Mouse (Mus musculus): ENCODE measurements at regions not wholly inside any gene's neighbourhood (a gene's known extent, or its start where the extent isn't known, plus 50 kb on each side); places are given as distances from the start of the nearest gene placed in this dataset.

DNA sequence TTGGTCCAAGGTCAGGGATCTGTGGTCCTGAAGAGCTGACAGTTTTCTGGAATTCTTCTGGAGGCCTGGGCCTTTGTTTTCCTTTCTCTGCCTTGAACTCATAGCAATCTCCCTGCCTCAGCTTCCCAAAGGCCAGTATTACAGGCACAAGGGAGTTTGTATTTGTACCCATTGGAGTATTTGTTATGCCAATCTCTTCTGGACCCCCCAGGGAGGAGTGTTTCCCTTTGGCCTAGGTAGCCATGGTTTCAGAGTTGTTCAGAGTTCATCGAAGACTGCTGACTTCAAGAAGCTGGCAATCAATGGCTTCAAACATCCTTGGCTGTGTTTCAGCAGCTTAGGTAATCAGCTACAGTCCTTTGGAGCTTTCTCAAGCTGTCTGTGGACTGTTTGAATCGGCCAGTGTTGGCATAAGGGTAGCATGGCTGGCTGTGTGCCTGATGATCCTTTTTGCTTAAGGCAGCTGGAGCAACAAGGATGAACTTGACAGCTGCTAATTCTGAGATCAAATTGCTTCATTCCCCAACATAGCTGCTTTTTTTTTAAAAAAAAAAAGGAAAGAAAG is 161.2 kb upstream of the Pja1 start:
- Histone ChIP-seq H3K4me2 (no peak overlapping the region), H3K36me3 (replicated peaks) (no peaks in the 10 kb centered on the region), H3K4me3 (replicated peaks) (no peak overlapping the region), H3K9ac (no peak overlapping the region), H3K27ac (replicated peaks) (no peak overlapping the region), H3K9me3 (replicated peaks) (no peaks in the 10 kb centered on the region), H3K27me3 (peaks cover 11% of the 10 kb centered on the region; the same call in 1 of the 2 replicates), H3K4me1 (replicated peaks) (no peaks in the 10 kb centered on the region)
- WGBS (ENCODE audit: insufficient replicate concordance) = 47% methylated on average over 2 of the region's 2 CpGs
- no peak for ATAC-seq (ENCODE audit: insufficient read depth)

GRCm38 (mm10) chrX:99624515-99625179 is 153.6 kb upstream of the Pja1 start:
- H3K9me3 ChIP-seq (replicated peaks) = no peaks in the 10 kb centered on the region
- no peak overlapping the region for H3K4me3 ChIP-seq (replicated peaks)
- H3K4me2 ChIP-seq = no peak overlapping the region
- H3K27me3 ChIP-seq = peaks cover 4% of the 10 kb centered on the region; the same call in 1 of the 2 replicates
- WGBS (ENCODE audit: insufficient replicate concordance) = 65% methylated on average over 5 of the region's 5 CpGs
- no peak overlapping the region for H3K9ac ChIP-seq
- H3K36me3 ChIP-seq (replicated peaks) = no peaks in the 10 kb centered on the region
- no peaks in the 10 kb centered on the region for H3K4me1 ChIP-seq (replicated peaks)
- no peak for ATAC-seq (ENCODE audit: insufficient read depth)
- no peak overlapping the region for H3K27ac ChIP-seq (replicated peaks)

DNA sequence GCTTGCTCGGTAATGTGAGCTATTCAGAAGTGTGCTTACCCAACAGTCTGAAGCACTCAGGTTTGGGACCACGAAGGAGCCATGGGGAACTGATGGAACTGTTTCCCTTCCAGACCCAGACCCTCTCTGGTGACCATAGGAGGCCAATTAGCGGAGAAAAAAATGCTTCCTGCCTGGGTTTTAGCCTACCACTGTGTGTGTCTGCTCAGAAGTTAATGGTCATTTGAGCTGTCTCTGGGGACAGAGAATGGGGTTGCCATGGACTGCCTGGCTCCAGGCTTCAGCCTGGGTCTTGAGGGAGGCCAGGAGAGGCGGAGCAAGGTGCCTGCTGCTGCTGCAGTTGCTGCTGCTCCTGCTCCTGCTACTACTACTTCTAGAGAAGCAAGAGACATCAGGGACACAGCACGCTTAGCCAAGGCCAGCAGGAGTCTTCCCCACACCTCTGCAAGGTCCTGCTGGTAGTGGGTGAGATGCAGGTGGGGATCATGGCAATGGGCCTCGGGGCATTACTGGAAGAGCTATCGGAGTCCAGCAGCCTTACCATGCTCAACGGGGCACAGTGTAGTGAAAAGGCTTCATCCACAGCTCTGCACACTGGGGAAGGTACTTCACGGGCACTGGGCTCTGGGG is 141.2 kb upstream of the Pja1 start:
- Histone ChIP-seq H3K27me3 (peaks cover 22% of the 10 kb centered on the region; the same call in 1 of the 2 replicates), H3K4me2 (no peak overlapping the region), H3K36me3 (replicated peaks) (no peaks in the 10 kb centered on the region), H3K4me1 (replicated peaks) (no peaks in the 10 kb centered on the region), H3K9ac (no peak overlapping the region), H3K9me3 (replicated peaks) (no peaks in the 10 kb centered on the region), H3K27ac (replicated peaks) (no peak overlapping the region), H3K4me3 (replicated peaks) (no peak overlapping the region)
- ATAC-seq (ENCODE audit: insufficient read depth) = no peak
- WGBS (ENCODE audit: insufficient replicate concordance) = 50% methylated on average over 9 of the region's 9 CpGs

DNA sequence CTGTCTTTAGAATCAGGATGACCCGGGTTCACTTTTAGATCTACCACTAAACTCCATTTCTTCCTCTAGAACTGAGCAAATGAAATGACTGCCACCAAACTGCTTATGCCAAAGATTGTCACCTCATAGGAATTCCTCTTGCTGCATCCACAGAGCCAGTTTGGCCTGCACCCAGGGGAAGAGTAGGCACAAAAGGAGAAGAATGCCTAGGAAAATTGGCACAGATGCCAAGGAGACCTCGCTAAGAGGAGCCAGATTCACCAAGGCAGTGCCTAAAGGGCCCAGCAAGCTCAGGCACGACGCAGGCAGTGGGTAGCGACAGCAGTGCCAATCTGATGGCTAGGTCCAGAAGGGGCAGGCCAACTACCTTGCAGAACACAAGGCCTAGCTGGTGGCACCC is 139.0 kb upstream of the Pja1 start:
- ATAC-seq (ENCODE audit: insufficient read depth) = no peak

DNA sequence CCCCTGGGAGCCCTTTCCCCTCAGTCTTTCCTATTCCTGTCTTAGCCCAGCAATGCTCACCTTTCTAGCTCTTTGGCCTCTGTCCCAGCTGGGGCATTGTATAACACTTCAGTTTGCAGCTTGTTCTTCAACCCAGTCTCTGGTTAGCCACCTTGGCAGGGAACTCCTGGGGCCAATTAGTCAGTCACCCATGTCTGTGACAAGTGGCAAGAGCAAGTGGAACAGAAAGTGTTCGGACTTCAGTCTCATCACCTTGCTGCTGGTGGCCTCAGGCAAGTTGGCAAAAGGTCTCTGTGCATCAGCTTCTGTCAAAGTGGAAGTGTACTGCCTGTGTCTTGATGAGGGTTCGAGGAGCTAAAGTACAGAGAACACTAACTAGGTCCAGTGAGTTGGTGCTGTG is 138.5 kb upstream of the Pja1 start:
- H3K4me2 ChIP-seq = no peak overlapping the region
- H3K27me3 ChIP-seq = peaks cover 34% of the 10 kb centered on the region; the same call in 1 of the 2 replicates
- no peak overlapping the region for H3K27ac ChIP-seq (replicated peaks)
- H3K4me1 ChIP-seq (replicated peaks) = no peaks in the 10 kb centered on the region
- H3K9ac ChIP-seq = no peak overlapping the region
- H3K36me3 ChIP-seq (replicated peaks) = no peaks in the 10 kb centered on the region
- no peaks in the 10 kb centered on the region for H3K9me3 ChIP-seq (replicated peaks)
- no peak overlapping the region for H3K4me3 ChIP-seq (replicated peaks)
- ATAC-seq (ENCODE audit: insufficient read depth) = no peak
- 32% methylated on average over 2 of the region's 2 CpGs for WGBS (ENCODE audit: insufficient replicate concordance)

More for the DNA sequence above, 139.0 kb upstream of the Pja1 start:
- H3K36me3 ChIP-seq (replicated peaks) = no peaks in the 10 kb centered on the region
- peaks cover 29% of the 10 kb centered on the region; the same call in 1 of the 2 replicates for H3K27me3 ChIP-seq
- H3K9ac ChIP-seq = no peak overlapping the region
- H3K9me3 ChIP-seq (replicated peaks) = no peaks in the 10 kb centered on the region
- no peaks in the 10 kb centered on the region for H3K4me1 ChIP-seq (replicated peaks)
- WGBS (ENCODE audit: insufficient replicate concordance) = 48% methylated on average over 5 of the region's 5 CpGs
- H3K4me2 ChIP-seq = no peak overlapping the region
- H3K4me3 ChIP-seq (replicated peaks) = no peak overlapping the region
- H3K27ac ChIP-seq (replicated peaks) = no peak overlapping the region

DNA sequence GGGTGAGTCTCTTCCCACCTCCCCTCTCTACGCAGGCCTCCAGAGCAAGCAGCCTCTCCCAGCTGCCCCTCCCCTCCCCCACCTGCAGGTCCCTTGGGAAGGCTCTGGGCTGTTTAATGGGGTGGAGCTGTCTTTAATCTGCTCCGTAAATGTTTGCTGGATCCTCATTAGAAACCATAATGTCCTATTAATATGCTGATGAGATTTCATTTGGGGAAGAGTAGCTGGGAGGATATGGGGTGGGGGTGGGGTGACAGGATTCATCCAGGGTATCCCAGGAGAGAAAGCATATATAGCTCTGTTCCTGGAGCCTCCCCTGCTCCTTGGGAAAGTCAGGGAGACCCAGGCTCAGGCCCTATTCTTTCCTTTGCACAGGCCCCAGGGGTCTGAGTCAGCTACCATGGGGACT is 137.2 kb upstream of the Pja1 start:
- 63% methylated on average over 2 of the region's 2 CpGs for WGBS (ENCODE audit: insufficient replicate concordance)
- no peaks in the 10 kb centered on the region for H3K4me1 ChIP-seq (replicated peaks)
- no peak overlapping the region for H3K9ac ChIP-seq
- no peak overlapping the region for H3K27ac ChIP-seq (replicated peaks)
- no peaks in the 10 kb centered on the region for H3K9me3 ChIP-seq (replicated peaks)
- no peak overlapping the region for H3K4me2 ChIP-seq
- ATAC-seq (ENCODE audit: insufficient read depth) = no peak
- peaks cover 34% of the 10 kb centered on the region; the same call in 1 of the 2 replicates for H3K27me3 ChIP-seq
- H3K36me3 ChIP-seq (replicated peaks) = no peaks in the 10 kb centered on the region
- no peak overlapping the region for H3K4me3 ChIP-seq (replicated peaks)

DNA sequence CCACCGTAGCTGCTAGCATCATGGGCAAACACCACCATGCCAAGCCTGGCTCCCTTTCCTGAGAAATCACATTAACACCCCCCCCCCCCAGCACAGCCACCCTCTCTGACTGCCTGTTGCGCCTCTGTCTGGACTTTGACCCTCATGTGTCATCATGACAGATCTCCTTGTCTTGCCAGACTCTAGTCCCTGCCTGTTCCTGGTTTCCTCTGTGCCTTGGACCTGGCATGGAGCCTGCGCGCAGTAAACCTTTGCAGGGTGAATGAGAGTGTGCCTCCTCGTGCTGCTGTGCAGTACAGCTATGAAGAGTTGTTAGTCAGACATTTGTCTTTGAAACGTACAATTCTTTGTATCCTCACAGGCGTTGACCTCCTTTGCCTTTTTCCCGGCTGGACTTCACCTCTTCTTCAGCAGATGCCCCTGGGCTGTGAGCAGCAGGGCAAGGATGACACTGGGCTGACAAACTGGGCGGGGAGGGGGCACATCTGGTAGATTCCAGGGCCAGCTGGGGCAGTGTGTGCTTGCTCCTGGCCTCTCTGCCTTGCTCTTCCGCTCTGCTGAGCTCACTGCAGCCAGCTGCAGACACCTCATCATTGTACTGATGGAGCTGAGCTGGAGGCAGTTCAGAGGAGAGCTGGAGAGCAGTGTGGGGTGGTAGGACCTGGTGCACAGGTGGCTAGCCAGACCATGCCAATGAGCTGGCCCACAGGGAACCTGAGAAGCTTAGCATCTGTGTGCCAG is 134.2 kb upstream of the Pja1 start:
- no peak for ATAC-seq (ENCODE audit: insufficient read depth)
- no peak overlapping the region for H3K27ac ChIP-seq (replicated peaks)
- H3K4me1 ChIP-seq (replicated peaks) = no peaks in the 10 kb centered on the region
- H3K27me3 ChIP-seq = peaks cover 31% of the 10 kb centered on the region; the same call in 1 of the 2 replicates
- WGBS (ENCODE audit: insufficient replicate concordance) = 47% methylated on average over 10 of the region's 10 CpGs
- H3K4me2 ChIP-seq = no peak overlapping the region
- H3K9ac ChIP-seq = no peak overlapping the region
- no peaks in the 10 kb centered on the region for H3K36me3 ChIP-seq (replicated peaks)
- no peak overlapping the region for H3K4me3 ChIP-seq (replicated peaks)
- H3K9me3 ChIP-seq (replicated peaks) = no peaks in the 10 kb centered on the region

DNA sequence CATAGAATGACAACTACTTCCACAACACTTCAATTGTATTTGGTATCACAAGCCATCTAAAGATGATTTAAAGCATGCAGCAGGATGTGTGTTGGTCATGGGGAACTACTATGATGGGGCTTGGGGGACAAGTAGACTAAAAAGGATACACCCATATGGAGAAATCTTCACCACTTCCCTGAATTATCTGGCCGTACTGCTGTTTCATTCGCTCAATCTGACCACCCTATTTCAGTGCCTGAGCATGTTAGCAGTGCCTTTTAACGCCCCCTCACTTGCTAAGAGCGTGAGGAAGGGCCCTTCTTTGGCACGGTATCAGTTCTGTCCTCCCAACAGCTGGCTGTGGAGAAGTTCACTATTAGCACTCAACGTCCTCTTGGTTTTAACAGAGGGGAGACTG is 132.6 kb upstream of the Pja1 start:
- no peak for ATAC-seq (ENCODE audit: insufficient read depth)
- Histone ChIP-seq H3K9me3 (replicated peaks) (no peaks in the 10 kb centered on the region), H3K9ac (no peak overlapping the region), H3K27me3 (peaks cover 27% of the 10 kb centered on the region), H3K4me3 (replicated peaks) (no peak overlapping the region), H3K4me2 (no peak overlapping the region), H3K36me3 (replicated peaks) (no peaks in the 10 kb centered on the region), H3K4me1 (replicated peaks) (no peaks in the 10 kb centered on the region), H3K27ac (replicated peaks) (no peak overlapping the region)
- 36% methylated on average over 6 of the region's 6 CpGs for WGBS (ENCODE audit: insufficient replicate concordance)

DNA sequence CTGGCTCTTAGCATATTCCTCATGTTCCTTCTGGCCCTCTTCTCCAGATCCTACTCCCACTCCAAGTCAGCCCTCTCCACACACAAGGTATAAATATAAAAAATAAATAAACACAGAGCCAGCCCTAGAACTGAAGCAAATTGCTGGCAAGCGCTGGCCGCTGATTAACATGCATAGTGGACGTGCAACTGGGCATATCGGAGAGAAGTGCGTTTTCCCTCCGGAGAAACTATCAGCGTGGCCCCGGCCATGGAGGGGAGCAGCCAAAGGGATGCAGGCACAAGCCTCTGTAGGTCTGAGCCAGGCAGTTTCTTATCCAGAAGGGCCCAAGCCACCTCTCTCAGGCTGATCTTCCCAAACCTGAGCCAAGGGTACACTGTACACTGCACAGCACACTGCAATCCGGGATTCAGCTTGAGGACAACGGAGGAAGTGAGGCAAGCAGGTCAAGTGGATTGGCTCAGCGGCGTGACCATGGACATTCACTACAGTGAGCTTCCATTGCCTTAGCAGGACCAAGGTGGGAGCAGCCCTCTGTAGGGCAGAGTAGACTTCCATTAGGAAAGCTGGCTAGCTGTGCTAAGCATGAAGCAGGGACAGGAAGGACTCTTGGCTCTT is 131.3 kb upstream of the Pja1 start:
- Histone ChIP-seq H3K36me3 (replicated peaks) (no peaks in the 10 kb centered on the region), H3K4me2 (no peak overlapping the region), H3K27ac (replicated peaks) (no peak overlapping the region), H3K9ac (no peak overlapping the region), H3K27me3 (peaks cover 20% of the 10 kb centered on the region), H3K9me3 (replicated peaks) (no peaks in the 10 kb centered on the region), H3K4me3 (replicated peaks) (no peak overlapping the region), H3K4me1 (replicated peaks) (no peaks in the 10 kb centered on the region)
- no peak for ATAC-seq (ENCODE audit: insufficient read depth)
- WGBS (ENCODE audit: insufficient replicate concordance) = 80% methylated on average over 12 of the region's 12 CpGs

- Histone ChIP-seq H3K4me1 (replicated peaks) (no peaks in the 10 kb centered on the region), H3K9me3 (replicated peaks) (no peaks in the 10 kb centered on the region), H3K27me3 (peaks cover 14% of the 10 kb centered on the region; the same call in 1 of the 2 replicates), H3K27ac (replicated peaks) (no peak overlapping the region), H3K4me2 (no peak overlapping the region), H3K4me3 (replicated peaks) (no peak overlapping the region), H3K36me3 (replicated peaks) (no peaks in the 10 kb centered on the region), H3K9ac (no peak overlapping the region)
- WGBS (ENCODE audit: insufficient replicate concordance) = 59% methylated on average over 6 of the region's 6 CpGs
- ATAC-seq (ENCODE audit: insufficient read depth) = no peak
Measured at GRCm38 (mm10) chrX:99595493-99595892, 124.4 kb upstream of the Pja1 start.

Measured in liver, embryonic 15.5 days (tissue).